Mouse (Mus musculus): ENCODE results near the gene Ankrd55.

GRCm38 (mm10) chr13:112365762-112366161, 77.5 kb downstream of the Ankrd55 start:
- TF ChIP-seq CTCF (conservative IDR thresholded peaks at IDR 0.05; ENCODE audit: low read length) (no peak), NANOG (IDR thresholded peaks at IDR 0.05; ENCODE audit: borderline replicate concordance, low read length) (no peak)

Measured in E14TG2a.4 (cell line).